Mouse (Mus musculus): ENCODE data around the gene Snx10. TPM values are rescaled to one million over a fixed set of nuclear protein-coding genes. Genes with fewer than 3 reads are reported as not detected.

Gene Snx10
- polyA plus RNA-seq, 1 experiment: 2.4 TPM

DNA sequence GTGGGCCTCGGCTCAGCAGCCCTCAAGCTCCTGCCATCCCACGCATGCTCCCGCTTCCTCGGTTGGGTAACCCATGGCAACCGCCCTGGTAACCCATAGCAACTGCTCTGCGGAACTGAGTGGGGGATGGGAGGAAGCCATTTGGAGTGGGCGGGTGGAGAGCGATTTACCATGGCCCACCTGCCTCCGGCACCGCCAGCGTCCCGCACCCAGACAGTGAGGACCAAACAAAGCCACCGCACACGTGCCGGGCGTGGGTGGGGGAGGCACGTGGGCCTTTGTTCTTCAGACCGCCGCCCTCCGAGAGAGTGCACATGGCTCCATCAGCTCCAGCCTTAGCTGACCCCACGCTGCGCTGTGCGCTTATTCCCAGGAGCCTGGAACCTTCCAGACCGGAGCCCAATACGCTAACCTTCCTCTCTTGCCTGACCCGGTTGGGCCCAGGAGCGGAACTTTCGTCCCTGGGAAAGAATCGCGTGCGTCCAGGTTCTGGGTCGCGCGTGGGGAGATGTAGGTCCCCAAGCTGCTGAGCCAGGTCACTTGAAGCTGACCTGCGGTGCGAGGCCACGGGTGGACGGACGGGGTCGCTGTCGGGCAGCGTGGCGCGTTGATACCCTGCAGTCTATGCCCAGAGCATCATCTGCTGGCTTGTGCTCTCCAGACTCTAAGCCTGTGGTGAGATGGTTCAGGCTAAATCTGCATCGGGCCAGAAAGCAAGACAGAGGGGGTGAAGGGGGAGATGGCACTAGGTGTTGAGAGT, 68.8 kb downstream of the Snx10 start:
- peaks cover 7% of the 10 kb centered on the region for H3K4me1 ChIP-seq (ENCODE audit: control insufficient read depth, insufficient read depth, insufficient read length)
- 5% methylated on average over 45 of the region's 45 CpGs for WGBS
- TF ChIP-seq CTCF (IDR thresholded peaks at IDR 0.05; ENCODE audit: extremely low read depth, insufficient read depth, insufficient read length, insufficient replicate concordance) (peak; percentile 46; the same call in 1 of the 2 replicates), POLR2A (IDR thresholded peaks at IDR 0.05; ENCODE audit: low read depth, low read length) (no peak)
- peak overlapping the region; percentile 41; the same call in 1 of the 2 replicates for H3K4me3 ChIP-seq (ENCODE audit: extremely low read depth, insufficient read depth, insufficient read length)
- no peak overlapping the region for H3K27ac ChIP-seq (ENCODE audit: insufficient read depth, low read length)
- DNase-seq (ENCODE audit: low read depth in 1 of 2, low spot score in 2 of 2): peak in 1 of 2 experiments; percentile 33
- H3K36me3 ChIP-seq (ENCODE audit: control insufficient read depth, insufficient read depth, low read length): no peaks in the 10 kb centered on the region; the same call in 1 of the 2 replicates
- no peaks in the 10 kb centered on the region; the same call in 1 of the 2 replicates for H3K27me3 ChIP-seq (ENCODE audit: control insufficient read depth, insufficient read depth, low read length)

DNA sequence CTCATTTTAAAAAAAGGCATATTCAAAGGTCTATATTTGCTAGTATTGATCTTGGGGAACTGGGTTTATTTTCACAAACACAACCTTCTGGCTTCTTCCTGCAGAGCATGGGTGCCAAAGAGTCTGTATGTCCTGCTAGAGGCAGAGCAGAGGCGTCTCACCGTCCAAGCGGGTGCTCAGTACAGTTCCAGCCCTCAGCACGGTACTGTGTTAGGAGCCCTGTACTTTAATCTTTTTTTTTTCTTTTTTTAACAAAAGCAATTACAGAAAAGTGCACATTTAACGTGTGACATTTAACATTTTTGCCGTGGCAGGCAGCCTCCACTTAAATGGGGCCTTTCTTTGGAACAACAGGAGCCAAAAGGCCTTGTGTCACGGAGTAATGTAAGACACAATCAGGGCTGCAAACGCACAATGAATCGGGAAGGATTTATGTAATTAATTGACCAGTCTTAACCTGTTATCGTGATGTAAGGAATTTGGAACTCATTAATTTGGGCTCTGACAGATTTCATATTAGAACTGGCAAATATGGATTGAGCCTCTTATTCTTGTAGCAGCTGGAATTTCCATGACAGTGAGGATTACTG, 69.8 kb downstream of the Snx10 start:
- no peaks in the 10 kb centered on the region; the same call in 1 of the 2 replicates for H3K27me3 ChIP-seq (ENCODE audit: control insufficient read depth, insufficient read depth, low read length)
- no peak for DNase-seq (ENCODE audit: low read depth in 1 of 2, low spot score in 2 of 2)
- H3K4me3 ChIP-seq (ENCODE audit: extremely low read depth, insufficient read depth, insufficient read length): no peak overlapping the region
- H3K27ac ChIP-seq (ENCODE audit: insufficient read depth, low read length): no peak overlapping the region
- H3K36me3 ChIP-seq (ENCODE audit: control insufficient read depth, insufficient read depth, low read length): no peaks in the 10 kb centered on the region
- H3K4me1 ChIP-seq (ENCODE audit: control insufficient read depth, insufficient read depth, insufficient read length): peaks cover 7% of the 10 kb centered on the region
- 89% methylated on average over 10 of the region's 10 CpGs for WGBS
- TF ChIP-seq CTCF (IDR thresholded peaks at IDR 0.05; ENCODE audit: extremely low read depth, insufficient read depth, insufficient read length, insufficient replicate concordance): no peak

DNA sequence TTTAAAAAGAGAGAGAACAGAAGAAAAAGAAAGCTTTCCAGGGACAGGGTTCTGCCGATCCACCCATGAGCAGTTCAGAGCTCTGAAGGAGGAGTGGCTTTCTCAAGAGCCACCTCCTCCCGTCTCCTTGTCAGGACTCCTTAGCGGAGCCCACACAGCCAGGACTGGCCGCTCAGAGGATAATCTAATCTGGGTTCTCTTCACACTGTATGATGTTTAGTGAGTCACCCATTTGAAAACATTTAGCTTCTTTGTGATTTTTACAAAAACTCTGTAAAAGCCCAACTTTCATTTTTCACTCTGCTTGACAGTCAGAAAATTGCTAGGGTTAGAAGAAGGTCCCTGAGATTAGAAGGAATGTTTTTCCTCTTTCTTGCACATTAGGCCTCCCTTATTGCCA, 70.8 kb downstream of the Snx10 start:
- no peak for TF ChIP-seq CTCF (IDR thresholded peaks at IDR 0.05; ENCODE audit: extremely low read depth, insufficient read depth, insufficient read length, insufficient replicate concordance)
- TF ChIP-seq POLR2A (IDR thresholded peaks at IDR 0.05; ENCODE audit: low read depth, low read length): no peak
- no peak for DNase-seq (ENCODE audit: low read depth in 1 of 2, low spot score in 2 of 2)
- H3K36me3 ChIP-seq (ENCODE audit: control insufficient read depth, insufficient read depth, low read length): no peaks in the 10 kb centered on the region
- no peak overlapping the region for H3K4me3 ChIP-seq (ENCODE audit: extremely low read depth, insufficient read depth, insufficient read length)
- H3K27ac ChIP-seq (ENCODE audit: insufficient read depth, low read length): no peak overlapping the region
- H3K4me1 ChIP-seq (ENCODE audit: control insufficient read depth, insufficient read depth, insufficient read length): peaks cover 7% of the 10 kb centered on the region
- 79% methylated on average over 4 of the region's 4 CpGs for WGBS
- H3K27me3 ChIP-seq (ENCODE audit: control insufficient read depth, insufficient read depth, low read length): no peaks in the 10 kb centered on the region; the same call in 1 of the 2 replicates

DNA sequence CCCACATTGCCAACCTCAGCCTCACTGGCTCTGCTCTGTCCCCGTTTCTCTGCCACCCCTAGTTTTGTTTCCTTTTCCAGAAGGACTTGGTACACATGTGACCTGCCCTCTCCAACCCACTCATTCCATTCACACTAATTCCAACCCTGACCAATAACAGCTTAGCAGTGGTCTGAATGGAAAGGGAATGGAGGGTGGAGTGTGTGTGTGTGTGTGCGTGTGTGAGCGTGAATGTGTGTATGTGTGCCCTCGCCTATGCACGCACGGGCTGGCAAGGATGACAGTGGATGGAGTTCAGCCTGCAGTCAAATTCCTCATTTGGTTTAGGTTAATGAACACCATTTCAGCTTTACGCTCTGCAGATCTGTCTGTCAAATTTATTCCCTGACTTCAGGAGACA, 74.4 kb downstream of the Snx10 start:
- no peak for TF ChIP-seq CTCF (IDR thresholded peaks at IDR 0.05; ENCODE audit: extremely low read depth, insufficient read depth, insufficient read length, insufficient replicate concordance)
- TF ChIP-seq POLR2A (IDR thresholded peaks at IDR 0.05; ENCODE audit: low read depth, low read length): no peak
- no peaks in the 10 kb centered on the region for H3K27me3 ChIP-seq (ENCODE audit: control insufficient read depth, insufficient read depth, low read length)
- H3K4me1 ChIP-seq (ENCODE audit: control insufficient read depth, insufficient read depth, insufficient read length): no peaks in the 10 kb centered on the region
- WGBS: 89% methylated on average over 7 of the region's 7 CpGs
- no peak overlapping the region for H3K27ac ChIP-seq (ENCODE audit: insufficient read depth, low read length)
- no peak overlapping the region for H3K4me3 ChIP-seq (ENCODE audit: extremely low read depth, insufficient read depth, insufficient read length)
- no peaks in the 10 kb centered on the region for H3K36me3 ChIP-seq (ENCODE audit: control insufficient read depth, insufficient read depth, low read length)
- DNase-seq (ENCODE audit: low read depth in 1 of 2, low spot score in 2 of 2): no peak

DNA sequence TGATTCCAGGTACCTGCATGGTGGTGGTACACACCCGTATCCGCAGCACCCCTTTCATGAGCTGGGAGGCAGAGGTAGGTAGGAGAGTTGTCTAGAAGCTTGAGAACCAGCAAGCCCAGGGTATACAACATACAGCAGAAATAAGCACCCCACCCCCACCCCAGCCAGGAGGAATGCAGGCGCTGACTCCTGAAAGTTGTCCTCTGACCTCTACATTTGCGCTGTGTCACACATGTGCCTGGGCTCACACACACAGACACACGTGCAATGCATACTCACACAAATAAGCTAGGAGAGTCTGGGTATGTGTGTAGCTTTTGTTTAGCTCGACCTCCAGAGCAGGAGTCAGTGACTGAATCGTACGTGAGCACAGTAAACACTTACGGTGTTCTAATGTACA, 76.7 kb downstream of the Snx10 start:
- H3K4me1 ChIP-seq (ENCODE audit: control insufficient read depth, insufficient read depth, insufficient read length): no peaks in the 10 kb centered on the region
- no peak for DNase-seq (ENCODE audit: low read depth in 1 of 2, low spot score in 2 of 2)
- no peaks in the 10 kb centered on the region for H3K36me3 ChIP-seq (ENCODE audit: control insufficient read depth, insufficient read depth, low read length)
- H3K27ac ChIP-seq (ENCODE audit: insufficient read depth, low read length): no peak overlapping the region
- no peaks in the 10 kb centered on the region for H3K27me3 ChIP-seq (ENCODE audit: control insufficient read depth, insufficient read depth, low read length)
- no peak for TF ChIP-seq CTCF (IDR thresholded peaks at IDR 0.05; ENCODE audit: extremely low read depth, insufficient read depth, insufficient read length, insufficient replicate concordance)
- no peak for TF ChIP-seq POLR2A (IDR thresholded peaks at IDR 0.05; ENCODE audit: low read depth, low read length)
- H3K4me3 ChIP-seq (ENCODE audit: extremely low read depth, insufficient read depth, insufficient read length): no peak overlapping the region
- WGBS: 88% methylated on average over 9 of the region's 9 CpGs

DNA sequence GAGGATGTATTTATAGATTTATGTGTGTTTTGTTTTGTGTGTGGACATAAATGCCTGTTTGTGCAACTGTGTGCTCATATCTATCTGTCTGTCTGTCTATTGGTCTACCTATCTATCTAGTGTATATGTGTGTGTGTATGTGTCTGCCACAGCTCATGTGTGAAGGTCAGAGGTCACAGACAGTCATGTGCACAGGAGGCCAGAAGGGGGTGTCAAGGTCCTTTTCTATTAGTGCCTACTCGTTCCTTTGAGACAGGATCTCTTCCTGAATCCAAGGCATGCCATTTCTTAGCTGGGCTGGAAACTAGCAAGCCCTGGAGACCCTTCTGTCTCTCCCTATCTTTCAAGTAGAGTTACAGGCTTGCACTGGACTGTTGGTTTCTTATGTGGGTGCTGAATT, 78.6 kb downstream of the Snx10 start:
- no peak for DNase-seq (ENCODE audit: low read depth in 1 of 2, low spot score in 2 of 2)
- TF ChIP-seq CTCF (IDR thresholded peaks at IDR 0.05; ENCODE audit: extremely low read depth, insufficient read depth, insufficient read length, insufficient replicate concordance) (no peak), POLR2A (IDR thresholded peaks at IDR 0.05; ENCODE audit: low read depth, low read length) (no peak)
- H3K4me3 ChIP-seq (ENCODE audit: extremely low read depth, insufficient read depth, insufficient read length): no peak overlapping the region
- WGBS: 86% methylated on average over 1 of the region's 1 CpGs
- no peaks in the 10 kb centered on the region for H3K4me1 ChIP-seq (ENCODE audit: control insufficient read depth, insufficient read depth, insufficient read length)
- H3K27ac ChIP-seq (ENCODE audit: insufficient read depth, low read length): no peak overlapping the region
- no peaks in the 10 kb centered on the region for H3K27me3 ChIP-seq (ENCODE audit: control insufficient read depth, insufficient read depth, low read length)
- no peaks in the 10 kb centered on the region for H3K36me3 ChIP-seq (ENCODE audit: control insufficient read depth, insufficient read depth, low read length)

DNA sequence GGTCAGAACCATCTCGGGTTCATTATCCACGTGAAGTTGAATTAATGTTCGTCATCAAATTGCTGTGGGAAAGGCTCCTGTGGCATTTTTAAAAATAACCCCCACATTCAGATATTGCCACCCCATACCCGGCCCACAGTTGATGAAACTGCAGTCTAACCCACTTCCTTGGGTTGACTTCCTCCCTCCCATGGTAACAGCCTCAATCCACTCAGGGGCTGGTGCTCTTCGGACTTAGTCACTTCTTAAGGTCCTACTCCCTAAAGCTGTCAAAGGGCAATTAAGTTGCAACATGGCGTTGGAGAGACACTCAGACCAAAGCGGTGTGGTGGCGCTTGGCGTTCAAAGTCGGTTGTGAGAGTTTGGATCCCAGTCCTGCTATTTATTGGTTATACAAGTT, 80.0 kb downstream of the Snx10 start:
- Histone ChIP-seq H3K27ac (ENCODE audit: insufficient read depth, low read length) (no peak overlapping the region), H3K36me3 (ENCODE audit: control insufficient read depth, insufficient read depth, low read length) (no peaks in the 10 kb centered on the region), H3K4me1 (ENCODE audit: control insufficient read depth, insufficient read depth, insufficient read length) (no peaks in the 10 kb centered on the region), H3K4me3 (ENCODE audit: extremely low read depth, insufficient read depth, insufficient read length) (no peak overlapping the region), H3K27me3 (ENCODE audit: control insufficient read depth, insufficient read depth, low read length) (no peaks in the 10 kb centered on the region)
- TF ChIP-seq POLR2A (IDR thresholded peaks at IDR 0.05; ENCODE audit: low read depth, low read length) (no peak), CTCF (IDR thresholded peaks at IDR 0.05; ENCODE audit: extremely low read depth, insufficient read depth, insufficient read length, insufficient replicate concordance) (no peak)
- DNase-seq (ENCODE audit: low read depth in 1 of 2, low spot score in 2 of 2): no peak
- 37% methylated on average over 10 of the region's 10 CpGs for WGBS
